Mouse (Mus musculus) CH12.LX (cell line): ENCODE measurements at regions not wholly inside any gene's neighbourhood (a gene's known extent, or its start where the extent isn't known, plus 50 kb on each side); places are given as distances from the start of the nearest gene placed in this dataset.

ENCODE experiments used
- DNase-seq: peaks from one replicate; pipeline ENCODE4 v3.0.0-alpha.2; 2013; ENCODE audit errors: extremely low read depth
- H3K27ac ChIP-seq: 2 replicates; pipeline ENCODE4 v1.5.1; 2012; ENCODE audit warnings: low read depth, mild to moderate bottlenecking, control low read depth, moderate library complexity; ENCODE audit not compliant: insufficient read depth
- H3K27me3 ChIP-seq: replicated peaks from 2 replicates; pipeline ENCODE3; 2012; ENCODE audit warnings: inconsistent platforms
- H3K36me3 ChIP-seq, 2 experiments: replicated peaks in 1 of 2; 2 replicates each; pipeline versions ENCODE3 to v1.6.1; 2012; ENCODE audit warnings: inconsistent platforms in 1 of 2, low read length in 1 of 2, mild to moderate bottlenecking in 1 of 2, mixed read lengths in 1 of 2, moderate library complexity in 1 of 2; ENCODE audit not compliant: control insufficient read depth in 1 of 2, insufficient read depth in 1 of 2
- H3K4me1 ChIP-seq, 2 experiments: 2 replicates each; pipeline ENCODE4 v1.6.1; 2012; ENCODE audit warnings: inconsistent platforms in 1 of 2, moderate library complexity in 1 of 2; ENCODE audit not compliant: insufficient read depth in 2 of 2, control insufficient read depth in 1 of 2
- H3K4me2 ChIP-seq: 2 replicates; pipeline ENCODE4 v1.6.1; 2012; ENCODE audit warnings: low read depth, mild to moderate bottlenecking, control low read depth; ENCODE audit not compliant: poor library complexity, insufficient read depth, severe bottlenecking
- H3K4me3 ChIP-seq, 3 experiments: fragments of 150-350 bp in 1 of 3; sonication (generic) in 1 of 3; replicated peaks in 1 of 3; 2 replicates each; pipeline versions ENCODE3 to v1.5.1; 2011 to 2012; ENCODE audit warnings: low read depth in 2 of 3, low read length in 2 of 3, mild to moderate bottlenecking in 2 of 3, moderate library complexity in 2 of 3, control low read depth in 1 of 3, improper control_type of control experiment in 1 of 3, inconsistent platforms in 1 of 3, mixed read lengths in 1 of 3; ENCODE audit not compliant: poor library complexity in 1 of 3
- H3K79me2 ChIP-seq: replicated peaks from 2 replicates; pipeline ENCODE4 v1.6.1; 2012; ENCODE audit warnings: mild to moderate bottlenecking, moderate library complexity; ENCODE audit not compliant: control insufficient read depth, poor library complexity, insufficient read depth, severe bottlenecking; ENCODE audit errors: extremely low read depth
- H3K9ac ChIP-seq: 2 replicates; pipeline ENCODE4 v1.6.1; 2012; ENCODE audit warnings: low read depth, mild to moderate bottlenecking, control low read depth, moderate library complexity; ENCODE audit not compliant: insufficient read depth
- H3K9me3 ChIP-seq: replicated peaks from 2 replicates; pipeline ENCODE3; 2012; ENCODE audit warnings: low read length, inconsistent platforms, mixed read lengths
- CHD1 ChIP-seq: IDR thresholded peaks from 2 replicates; pipeline ENCODE4 v1.6.1; 2012; ENCODE audit warnings: low read depth, low read length, improper control_type of control experiment, inconsistent platforms
- CHD2 ChIP-seq: IDR thresholded peaks from 2 replicates; pipeline ENCODE4 v1.6.1; 2011; ENCODE audit warnings: low read length, improper control_type of control experiment
- E2F4 ChIP-seq: IDR thresholded peaks from 2 replicates; pipeline ENCODE4 v1.6.1; 2011; ENCODE audit warnings: low read depth, low read length, improper control_type of control experiment; ENCODE audit not compliant: insufficient replicate concordance
- EP300 ChIP-seq: IDR thresholded peaks from 2 replicates; pipeline ENCODE4 v1.6.1; 2011; ENCODE audit warnings: low read length, improper control_type of control experiment
- ETS1 ChIP-seq: conservative IDR thresholded peaks from 2 replicates; pipeline ENCODE4 v1.6.1; 2012; ENCODE audit warnings: low read depth, mild to moderate bottlenecking, inconsistent platforms, low read length, improper control_type of control experiment, moderate library complexity
- GABPA ChIP-seq: IDR thresholded peaks from 2 replicates; pipeline ENCODE4 v1.6.1; 2012; ENCODE audit warnings: low read depth, low read length, improper control_type of control experiment, inconsistent platforms; ENCODE audit not compliant: insufficient replicate concordance
- IRF4 ChIP-seq: IDR thresholded peaks from 2 replicates; pipeline ENCODE4 v1.6.1; 2014; ENCODE audit warnings: low read depth, mild to moderate bottlenecking, inconsistent platforms, low read length, improper control_type of control experiment
- KAT2A ChIP-seq: IDR thresholded peaks from 2 replicates; pipeline ENCODE4 v1.6.1; 2012; ENCODE audit warnings: low read length, improper control_type of control experiment, inconsistent platforms; ENCODE audit not compliant: insufficient replicate concordance
- MAX ChIP-seq: IDR thresholded peaks from 2 replicates; pipeline ENCODE4 v1.6.1; 2011; ENCODE audit warnings: low read length, improper control_type of control experiment
- MAZ ChIP-seq: IDR thresholded peaks from 2 replicates; pipeline ENCODE4 v1.6.1; 2012; ENCODE audit warnings: low read depth, mild to moderate bottlenecking, inconsistent platforms, low read length, improper control_type of control experiment, moderate library complexity
- MXI1 ChIP-seq: IDR thresholded peaks from 2 replicates; pipeline ENCODE4 v1.6.1; 2011; ENCODE audit warnings: mild to moderate bottlenecking, low read depth, low read length, improper control_type of control experiment
- MYC ChIP-seq: IDR thresholded peaks from 2 replicates; pipeline ENCODE4 v1.6.1; 2011; ENCODE audit warnings: low read depth, mild to moderate bottlenecking, improper control_type of control experiment, low read length
- NRF1 ChIP-seq: IDR thresholded peaks from 2 replicates; pipeline ENCODE4 v1.6.1; 2014; ENCODE audit warnings: low read depth, mild to moderate bottlenecking, inconsistent platforms, low read length, improper control_type of control experiment, moderate library complexity
- PAX5 ChIP-seq: IDR thresholded peaks from 2 replicates; pipeline ENCODE4 v1.6.1; 2012; ENCODE audit warnings: low read length, inconsistent platforms, mixed read lengths
- POLR2A ChIP-seq: IDR thresholded peaks from 2 replicates; pipeline ENCODE4 v1.6.1; 2011; ENCODE audit warnings: low read depth, mild to moderate bottlenecking, improper control_type of control experiment, low read length
- RCOR1 ChIP-seq: conservative IDR thresholded peaks from 2 replicates; pipeline ENCODE4 v1.6.1; 2012; ENCODE audit warnings: low read depth, mild to moderate bottlenecking, inconsistent platforms, low read length, improper control_type of control experiment
- SMC3 ChIP-seq: IDR thresholded peaks from 2 replicates; pipeline ENCODE4 v1.6.1; 2011; ENCODE audit warnings: low read depth, low read length, improper control_type of control experiment
- TBP ChIP-seq: conservative IDR thresholded peaks from 2 replicates; pipeline ENCODE4 v1.6.1; 2011; ENCODE audit warnings: low read depth, low read length, improper control_type of control experiment
- TCF12 ChIP-seq: IDR thresholded peaks from 2 replicates; pipeline ENCODE4 v1.6.1; 2014; ENCODE audit warnings: low read depth, mild to moderate bottlenecking, inconsistent platforms, low read length, improper control_type of control experiment
- ZKSCAN1 ChIP-seq: IDR thresholded peaks from 2 replicates; pipeline ENCODE4 v1.6.1; 2012; ENCODE audit warnings: low read depth, inconsistent platforms, low read length, improper control_type of control experiment, borderline replicate concordance
- ZMIZ1 ChIP-seq: IDR thresholded peaks from 2 replicates; pipeline ENCODE4 v1.6.1; 2012; ENCODE audit warnings: low read depth, mild to moderate bottlenecking, inconsistent platforms, low read length, improper control_type of control experiment
- ZNF384 ChIP-seq: IDR thresholded peaks from 2 replicates; pipeline ENCODE4 v1.6.1; 2012; ENCODE audit warnings: low read depth, low read length, improper control_type of control experiment, inconsistent platforms
- dilution Hi-C: fragments of 300-500 bp; cut with MboI; formaldehyde crosslinking; loops from 2 replicates; pipeline ENCODE4 v1.14.3; 2020; ENCODE audit warnings: low sequenced_read_pairs; ENCODE audit not compliant: extremely low pct_unique_long_range_greater_than_20kb, extremely low pct_ligation_motif_present
- in situ Hi-C: fragments of 300-500 bp; cut with MboI; formaldehyde crosslinking; loops from 3 replicates; pipeline ENCODE4 v1.14.3; 2019; ENCODE audit warnings: low sequenced_read_pairs, low pct_ligation_motif_present, low pct_unique_long_range_greater_than_20kb, mixed read lengths

GRCm38 (mm10) chr15:54164350-54164749 is 279.6 kb downstream of the Gm7489 start:
- in situ Hi-C loops (no loop called here), dilution Hi-C loops (no loop called here)
- no peaks in the 10 kb centered on the region for H3K79me2 ChIP-seq
- no peak overlapping the region for H3K27ac ChIP-seq
- no peaks in the 10 kb centered on the region for H3K27me3 ChIP-seq
- H3K4me2 ChIP-seq, result no peak overlapping the region
- no peak for TF ChIP-seq ZKSCAN1
- TF ChIP-seq E2F4, result no peak
- TF ChIP-seq TCF12, result no peak
- TF ChIP-seq CHD2, result no peak
- no peak for TF ChIP-seq TBP
- no peak for TF ChIP-seq ETS1
- TF ChIP-seq MAX, result no peak
- no peak overlapping the region for H3K4me3 ChIP-seq
- no peaks in the 10 kb centered on the region for H3K9me3 ChIP-seq
- peaks cover 3 to 14% of the 10 kb centered on the region in 2 experiments; a peak in 3 of 4 replicates for H3K4me1 ChIP-seq
- H3K36me3 ChIP-seq, result no peaks in the 10 kb centered on the region
- peak; percentile 5 for DNase-seq
- H3K9ac ChIP-seq, result no peak overlapping the region

GRCm38 (mm10) chr15:54167842-54168361 is 283.2 kb downstream of the Gm7489 start:
- Histone ChIP-seq H3K79me2 (no peaks in the 10 kb centered on the region), H3K27ac (no peak overlapping the region), H3K4me2 (no peak overlapping the region), H3K9ac (no peak overlapping the region), H3K4me1 (peaks cover 3 to 23% of the 10 kb centered on the region in 2 experiments; a peak in 3 of 4 replicates)
- in situ Hi-C loops, result no loop called here
- no peak for DNase-seq
- TF ChIP-seq CHD1, result no peak
- no peak for TF ChIP-seq NRF1
- TF ChIP-seq E2F4, result no peak
- TF ChIP-seq ETS1, result no peak
- TF ChIP-seq SMC3, result no peak
- TF ChIP-seq MYC, result no peak
- TF ChIP-seq ZKSCAN1, result no peak
- no peak for TF ChIP-seq IRF4
- TF ChIP-seq KAT2A, result no peak
- TF ChIP-seq TCF12, result no peak
- TF ChIP-seq ZMIZ1, result no peak
- TF ChIP-seq POLR2A, result no peak
- no peak for TF ChIP-seq EP300
- TF ChIP-seq MXI1, result no peak
- TF ChIP-seq PAX5, result no peak
- TF ChIP-seq RCOR1, result no peak
- TF ChIP-seq MAZ, result no peak
- TF ChIP-seq GABPA, result no peak
- TF ChIP-seq ZNF384, result no peak
- TF ChIP-seq, all 38 proteins: peak for 0
- Histone ChIP-seq H3K4me3 (no peak overlapping the region), H3K36me3 (no peaks in the 10 kb centered on the region), H3K27me3 (no peaks in the 10 kb centered on the region), H3K9me3 (no peaks in the 10 kb centered on the region)
- dilution Hi-C loops, result no loop called here
